Mouse (Mus musculus): ENCODE measurements around the gene Tmprss9. TPM values are rescaled to one million over a fixed set of nuclear protein-coding genes. Genes with fewer than 3 reads are reported as not detected.

Tmprss9 gene
- total RNA-seq, 1 experiment from 2014 or later, result not detected

DNA sequence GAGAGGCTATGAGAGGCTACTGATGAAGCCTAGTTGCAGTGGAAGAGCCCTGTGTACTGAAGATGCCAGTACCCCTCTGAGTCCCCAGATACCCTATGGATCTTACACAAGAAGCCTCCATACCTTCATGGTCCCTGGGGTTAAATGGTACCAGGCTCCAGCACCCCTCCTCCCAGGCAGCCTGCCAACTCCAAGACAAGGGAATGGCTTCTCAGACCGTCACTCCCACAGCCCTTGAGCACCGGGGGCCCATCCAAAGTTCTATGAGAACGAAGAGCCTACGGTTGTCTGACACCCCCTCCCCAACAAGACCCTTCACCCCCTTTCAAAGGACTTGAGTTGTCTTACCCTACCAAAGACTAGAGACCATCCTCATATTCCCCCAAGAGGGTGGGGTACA is 44.1 kb downstream of the Tmprss9 start:
- no peak for DNase-seq

DNA sequence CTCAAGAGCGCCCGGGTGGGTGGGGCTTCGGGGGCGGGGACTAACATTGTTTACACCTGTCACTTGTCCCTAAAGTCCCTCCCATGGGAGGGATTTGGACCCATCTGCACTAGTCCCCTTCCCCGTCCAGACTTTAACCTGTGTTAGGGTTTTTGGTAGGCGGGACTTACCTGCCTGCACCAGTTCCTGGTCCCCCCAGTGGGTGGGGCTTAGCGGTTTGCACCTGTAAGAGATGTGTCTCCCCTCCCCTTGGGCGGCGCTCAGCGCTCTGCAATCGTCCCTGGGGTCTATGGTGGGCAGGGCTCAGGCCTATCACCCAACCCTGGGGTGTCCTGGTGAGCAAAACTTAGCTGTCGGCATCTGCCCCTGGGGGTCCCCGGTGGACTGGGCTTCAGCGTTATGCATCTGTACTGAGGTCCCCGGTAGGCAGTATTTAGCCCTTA is 45.7 kb downstream of the Tmprss9 start:
- DNase-seq, result no peak

DNA sequence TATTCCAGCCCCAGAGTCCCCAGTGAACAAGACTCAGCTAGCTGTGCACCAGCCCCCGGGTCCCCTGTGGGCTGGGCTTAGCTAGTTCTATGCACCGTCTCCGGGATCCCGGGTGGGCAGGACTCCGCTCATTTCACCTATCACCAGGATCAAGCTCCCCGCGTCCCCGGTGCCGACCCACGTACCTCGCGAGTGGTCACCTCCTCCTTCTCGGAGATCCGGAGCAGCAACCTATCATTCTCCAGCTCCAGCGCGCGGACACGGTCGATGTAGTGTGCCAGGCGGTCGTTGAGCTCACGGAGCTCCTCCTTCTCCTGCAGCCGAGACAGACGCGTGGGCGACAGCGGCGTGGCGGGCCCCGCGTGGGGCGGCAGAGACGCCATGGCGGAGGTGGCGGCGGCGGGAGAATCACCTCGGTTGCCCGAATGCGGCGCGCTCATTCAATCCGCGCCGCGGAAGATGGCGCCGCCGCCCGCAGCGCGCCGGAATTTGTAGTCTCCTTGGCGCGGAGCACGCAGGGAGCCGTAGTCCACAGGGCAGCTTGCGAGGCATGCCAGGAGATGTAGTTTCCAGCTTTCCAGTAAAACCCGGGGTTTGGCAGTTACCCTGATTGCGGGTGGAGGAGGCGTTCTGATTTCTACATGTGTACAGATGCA is 46.3 kb downstream of the Tmprss9 start, which contains the start of gene Lmnb2:
Gene Lmnb2, minus strand, starts transcription at position 467 of the 656 bp plus-strand sequence.
- DNase-seq, result peak; percentile 86

DNA sequence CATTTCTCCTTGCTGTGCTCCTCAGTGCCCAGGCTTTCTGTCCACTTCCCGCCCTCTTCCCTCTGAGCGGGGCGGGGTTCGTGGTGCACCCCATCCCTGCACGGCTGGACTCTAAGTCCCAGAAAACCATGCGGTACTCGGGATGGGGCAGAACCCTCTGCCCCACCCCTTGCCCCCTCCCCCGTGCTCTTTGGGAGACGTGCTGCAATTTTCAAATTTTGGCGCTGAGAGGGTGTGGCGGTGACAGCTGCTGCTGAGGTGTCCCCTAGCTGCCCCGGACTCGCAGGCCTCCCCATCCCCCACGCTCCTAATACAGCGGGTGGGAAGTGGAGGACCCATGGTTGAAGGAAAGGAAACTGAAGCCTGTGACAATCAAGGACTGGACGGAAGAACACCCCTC is 50.3 kb downstream of the Tmprss9 start:
- DNase-seq, result peak; percentile 66

- no peak for DNase-seq
These were observed 53.8 kb downstream of the Tmprss9 start for GRCm38 (mm10) chr10:80925472-80925871.

GRCm38 (mm10) chr10:80928586-80929298 is 57.1 kb downstream of the Tmprss9 start:
- peak; percentile 96 for DNase-seq

GRCm38 (mm10) chr10:80929299-80930226 is 57.9 kb downstream of the Tmprss9 start, which contains the start of gene Gadd45b:
Gene Gadd45b, plus strand, starts transcription at chr10:80930073.
- peak; percentile 100 for DNase-seq

DNA sequence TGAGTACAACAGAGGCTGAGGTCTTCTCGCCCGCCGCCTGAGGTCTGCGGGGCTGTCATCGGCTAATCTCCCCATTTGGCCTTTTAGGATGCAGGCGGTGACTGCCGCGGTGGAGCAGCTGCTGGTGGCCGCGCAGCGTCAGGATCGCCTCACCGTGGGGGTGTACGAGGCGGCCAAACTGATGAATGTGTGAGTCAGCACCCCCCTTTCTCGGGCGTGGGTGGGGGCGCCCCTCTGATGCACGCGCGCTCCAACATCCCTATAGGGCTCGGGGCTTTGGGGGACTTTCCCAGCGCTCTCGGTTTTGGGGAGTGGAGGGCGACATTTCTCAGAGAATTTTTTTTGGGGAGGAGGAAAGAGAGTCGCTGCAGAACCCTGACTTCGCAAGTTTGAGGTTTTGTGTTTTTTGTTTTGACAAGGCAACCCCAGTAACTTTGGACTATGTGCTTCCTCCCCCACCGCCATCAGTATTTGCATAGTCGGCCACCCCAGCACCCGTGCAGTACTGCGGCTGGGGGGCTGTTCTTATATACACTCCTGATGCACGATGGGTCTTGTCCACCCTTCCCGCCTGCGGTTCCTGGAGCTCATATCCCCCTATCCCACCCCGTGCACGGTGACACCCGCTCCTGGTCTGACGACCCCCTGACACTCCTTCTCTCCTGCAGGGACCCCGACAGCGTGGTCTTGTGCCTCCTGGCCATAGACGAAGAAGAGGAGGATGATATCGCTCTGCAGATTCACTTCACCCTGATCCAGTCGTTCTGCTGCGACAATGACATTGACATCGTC is 58.9 kb downstream of the Tmprss9 start:
- peak; percentile 67 for DNase-seq

DNA sequence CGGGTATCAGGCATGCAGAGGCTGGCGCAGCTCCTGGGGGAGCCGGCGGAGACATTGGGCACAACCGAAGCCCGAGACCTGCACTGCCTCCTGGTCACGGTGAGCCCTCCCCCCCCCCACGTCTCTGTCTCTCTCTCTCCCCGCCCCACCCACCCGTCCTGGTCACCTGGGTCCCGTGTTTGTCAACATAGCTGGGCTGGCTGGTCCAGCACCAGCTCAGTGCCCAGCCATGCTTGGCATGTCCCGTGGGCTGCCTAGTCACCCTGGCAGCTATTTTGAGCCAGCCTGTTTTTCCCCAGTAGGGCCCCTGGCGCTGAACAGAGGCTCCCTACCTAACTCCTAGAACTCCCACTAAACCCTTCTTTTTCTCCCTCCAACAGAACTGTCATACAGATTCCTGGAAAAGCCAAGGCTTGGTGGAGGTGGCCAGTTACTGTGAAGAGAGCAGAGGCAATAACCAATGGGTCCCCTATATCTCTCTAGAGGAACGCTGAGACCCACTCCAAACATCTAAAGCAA is 59.6 kb downstream of the Tmprss9 start:
- DNase-seq, result peak; percentile 64

DNA sequence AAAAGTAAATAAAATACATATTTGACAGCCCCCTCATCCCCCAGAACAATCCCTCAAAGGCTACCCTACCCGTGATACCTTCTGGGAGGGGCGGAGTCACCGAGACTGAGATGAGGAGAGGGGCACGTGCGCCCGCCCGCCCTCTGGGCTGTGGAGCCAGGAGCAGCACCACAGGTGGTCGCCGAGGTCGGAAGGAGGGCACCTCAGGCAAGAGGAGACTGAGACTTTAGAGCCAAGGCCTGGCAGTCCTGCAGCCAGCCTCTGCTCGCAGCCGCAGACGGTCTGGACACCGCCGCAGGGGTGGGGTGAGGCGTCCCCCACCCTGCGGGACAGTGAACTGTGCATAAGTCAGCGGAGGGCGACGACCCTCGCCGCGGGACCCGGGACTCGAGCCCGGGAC is 60.0 kb downstream of the Tmprss9 start:
- DNase-seq, result peak; percentile 14

- peak; percentile 38 for DNase-seq
These were observed 60.6 kb downstream of the Tmprss9 start for GRCm38 (mm10) chr10:80932206-80932605.

DNA sequence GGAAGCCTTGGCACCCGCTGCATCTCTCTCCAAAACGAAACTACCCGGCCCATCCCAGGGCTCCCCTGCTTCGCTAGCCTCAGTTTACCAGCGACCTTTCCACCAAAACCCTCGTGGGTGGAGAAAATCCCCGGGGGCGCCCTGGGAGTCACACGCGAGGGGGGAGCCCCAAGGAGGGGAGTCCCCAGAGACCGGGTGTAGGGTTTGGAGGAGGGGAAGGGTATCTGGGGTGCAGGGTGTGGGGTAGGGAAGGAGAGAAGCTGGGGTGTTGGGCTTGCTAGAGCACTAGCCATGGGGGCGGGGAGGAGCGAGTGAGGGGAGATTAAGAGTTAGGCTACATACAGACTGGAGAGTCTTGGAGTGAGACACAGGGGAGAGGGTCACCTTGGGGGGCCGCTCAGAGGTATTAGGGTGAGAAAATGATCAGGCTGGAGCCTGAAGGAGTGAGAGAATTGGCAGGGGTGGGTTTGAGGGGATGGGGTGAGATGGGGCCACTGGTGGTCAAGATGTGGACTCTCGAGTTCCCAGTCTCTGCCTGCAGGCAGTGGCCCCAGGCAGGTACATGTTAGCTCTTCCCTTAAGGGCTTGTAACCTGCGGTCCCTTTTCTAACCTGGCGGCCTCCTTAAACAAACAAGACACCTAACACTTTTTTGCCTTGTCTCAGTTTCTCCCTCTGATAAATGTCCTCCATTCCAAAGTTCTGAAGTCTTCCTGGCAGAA is 61.2 kb downstream of the Tmprss9 start:
- peak; percentile 31 for DNase-seq

DNA sequence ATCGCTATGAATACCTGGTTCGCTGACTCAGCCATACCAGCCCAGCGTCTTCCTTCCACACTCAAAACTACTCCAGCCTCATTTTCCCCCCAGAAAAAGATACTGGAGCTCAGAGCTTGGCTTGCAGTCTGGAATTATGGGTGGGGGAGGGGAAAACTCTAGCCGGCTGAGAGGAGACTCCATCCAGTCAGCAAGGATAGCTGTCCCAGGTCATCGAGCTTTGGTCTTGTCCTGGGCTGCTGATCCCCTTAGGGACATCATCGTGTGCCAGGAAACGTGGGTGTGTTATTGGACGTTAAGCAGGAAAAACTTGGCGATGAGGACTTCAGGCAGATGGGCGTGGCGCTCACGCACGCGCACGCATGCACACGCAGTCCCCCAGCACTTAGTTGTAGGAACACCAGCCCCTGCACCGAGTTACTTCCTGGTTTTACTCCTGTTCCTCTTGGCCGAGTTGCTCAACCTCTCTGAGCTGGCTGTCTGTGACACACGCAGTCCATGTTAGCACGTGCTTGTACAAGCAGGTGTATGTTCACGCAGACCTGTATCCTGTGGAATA is 61.9 kb downstream of the Tmprss9 start:
- peak; percentile 58 for DNase-seq

DNA sequence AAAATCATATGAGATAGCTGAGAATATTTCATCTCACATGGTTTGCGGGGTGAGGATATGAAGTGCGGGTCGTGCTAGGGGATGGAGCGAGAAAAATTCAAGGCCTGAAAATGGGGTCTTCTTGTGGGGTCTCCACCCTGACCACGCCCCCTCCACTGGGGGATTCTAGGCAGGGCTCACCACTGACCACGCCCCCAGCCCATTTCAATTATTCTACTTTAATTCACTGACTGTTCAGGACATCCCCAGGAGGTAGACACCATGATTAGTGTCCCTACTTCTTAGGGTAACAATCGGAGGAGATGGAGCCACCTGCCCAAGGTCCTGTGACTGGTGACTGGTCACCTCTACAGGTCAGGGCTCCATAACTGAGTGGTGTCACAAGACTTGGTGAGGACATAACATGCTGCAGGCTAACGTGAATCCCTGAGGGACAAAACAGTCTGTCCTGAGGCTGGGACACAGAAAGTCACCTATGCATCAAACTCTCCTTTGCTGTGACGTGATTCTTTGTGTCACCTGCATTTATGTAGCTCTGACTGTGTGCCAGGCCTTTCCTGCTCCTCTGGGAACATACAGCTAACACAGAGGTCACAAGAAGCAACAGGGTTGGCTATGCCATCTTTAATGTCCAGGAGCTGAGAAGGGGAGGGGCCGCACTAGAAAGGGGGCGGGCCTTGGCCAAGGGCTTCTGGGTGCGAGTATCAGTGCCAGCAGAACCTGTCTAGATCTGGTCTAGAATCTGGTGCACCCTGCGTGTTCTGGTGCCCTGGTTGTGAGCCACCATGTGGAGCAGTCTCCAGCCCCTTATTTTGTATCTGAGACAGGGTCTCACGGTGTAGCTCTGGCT is 62.7 kb downstream of the Tmprss9 start:
- DNase-seq, result peak; percentile 27

DNA sequence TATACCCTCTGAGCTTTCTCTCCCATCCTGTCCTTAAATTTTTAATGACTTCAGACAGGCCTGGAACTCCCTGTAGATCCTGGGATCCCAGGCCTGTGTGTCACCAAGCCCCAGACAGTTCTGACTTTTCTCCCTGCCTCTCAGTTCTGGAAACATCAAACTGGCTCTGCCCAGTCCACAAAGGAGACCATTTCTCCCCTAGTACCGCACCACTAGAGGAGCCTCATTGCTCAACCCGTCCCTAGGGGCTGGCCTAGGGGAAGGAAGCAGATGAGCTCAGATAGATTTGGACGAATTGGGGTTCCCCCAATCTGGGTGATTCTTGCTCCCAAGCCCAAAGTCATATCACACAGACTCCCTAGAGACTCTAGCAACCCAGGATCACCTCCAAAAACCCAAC is 63.6 kb downstream of the Tmprss9 start:
- peak; percentile 42 for DNase-seq

DNA sequence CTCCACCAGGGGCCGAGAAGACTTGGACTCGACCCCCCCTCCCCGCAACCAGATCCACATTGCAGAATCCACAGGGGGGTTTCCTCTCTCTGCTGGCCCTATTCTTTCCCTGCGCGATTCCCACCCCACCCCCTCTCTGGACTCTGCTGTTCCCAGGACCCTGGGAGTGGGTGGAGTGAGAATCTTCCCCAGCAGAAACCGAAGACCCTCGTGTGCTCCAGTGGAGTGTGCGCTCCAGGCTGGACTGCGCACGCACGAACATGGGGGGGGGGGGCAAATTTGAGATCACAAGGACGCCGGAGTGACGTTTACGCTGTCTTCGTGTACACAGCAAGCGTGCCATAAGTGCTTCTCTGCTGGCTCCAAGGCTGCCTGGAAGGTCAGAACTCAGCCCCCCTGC is 64.0 kb downstream of the Tmprss9 start:
- peak; percentile 16 for DNase-seq

GRCm38 (mm10) chr10:80936135-80936809 is 64.6 kb downstream of the Tmprss9 start:
- DNase-seq, result peak; percentile 82

GRCm38 (mm10) chr10:80936810-80937164 is 65.1 kb downstream of the Tmprss9 start:
- no peak for DNase-seq

GRCm38 (mm10) chr10:80937646-80938045 is 66.0 kb downstream of the Tmprss9 start:
- DNase-seq, result peak; percentile 72
